Mouse (Mus musculus) olfactory bulb, adult 2 months (tissue): Measurements from ENCODE around the gene Kcnv2.

Source experiments
- CTCF ChIP-seq: fragments of 200-500 bp; IDR thresholded peaks from 2 replicates; pipeline ENCODE4 v1.5.1; 2012; ENCODE audit warnings: low read depth, mild to moderate bottlenecking, low read length, moderate library complexity; ENCODE audit not compliant: insufficient read depth
- POLR2A ChIP-seq: fragments of 200-500 bp; IDR thresholded peaks from 2 replicates; pipeline ENCODE4 v1.6.1; 2012; ENCODE audit warnings: mild to moderate bottlenecking, low read depth, low read length, moderate library complexity; ENCODE audit not compliant: insufficient read depth

DNA sequence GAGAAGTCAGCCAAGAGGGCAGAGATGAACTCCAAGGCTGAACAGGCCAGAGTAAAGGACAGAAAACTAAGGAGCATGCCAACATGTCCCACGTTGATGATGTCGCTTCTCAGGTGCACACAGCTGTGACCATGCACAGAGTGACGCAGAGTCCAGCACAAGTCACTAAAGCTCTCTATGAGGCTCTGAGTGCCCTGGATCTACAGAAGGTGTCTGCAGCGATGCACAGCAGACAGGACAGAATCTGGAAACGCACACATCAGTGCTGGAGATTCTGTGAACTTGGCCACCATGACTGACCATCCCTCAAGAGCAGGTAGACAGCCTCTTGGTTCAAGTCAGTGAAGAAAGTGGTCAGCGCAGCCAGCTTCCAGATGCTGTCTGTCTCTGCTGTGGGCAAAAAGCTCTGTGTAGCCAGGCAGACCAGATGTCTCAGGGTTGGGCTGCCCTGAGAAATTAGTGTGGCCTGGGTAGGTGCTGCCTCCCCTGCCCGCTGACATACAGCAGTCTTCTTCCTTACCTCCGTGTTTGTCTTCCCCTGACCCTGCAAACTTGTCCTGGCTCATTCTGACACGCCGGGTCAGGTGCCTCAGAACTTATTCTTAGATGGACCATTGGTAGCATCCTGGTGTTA is 43.8 kb downstream of the Kcnv2 start:
- TF ChIP-seq CTCF (no peak), POLR2A (no peak)
